Mouse (Mus musculus) MEL (cell line): ENCODE results near the gene Ubxn7. TPM values are rescaled to one million over a fixed set of nuclear protein-coding genes. Genes with fewer than 3 reads are reported as not detected.
A peak's percentile ranks its signal among the peaks of the same experiment; 100 is the strongest.

ENCODE experiments used
- DNase-seq: peaks from one replicate; pipeline ENCODE4 v3.0.0; 2011; ENCODE audit warnings: low read depth, low spot score
- H3K27ac ChIP-seq: 2 replicates; pipeline ENCODE4 v1.5.1; 2012; ENCODE audit warnings: low read depth, mild to moderate bottlenecking, control low read depth, low read length, moderate library complexity; ENCODE audit not compliant: control insufficient read depth
- H3K27me3 ChIP-seq, 2 experiments: fragments of 150-350 bp in 1 of 2; sonication (generic) in 1 of 2; 2 replicates each; pipeline ENCODE4 v1.6.1; 2012; ENCODE audit warnings: low read length in 2 of 2, mild to moderate bottlenecking in 2 of 2, improper control_type of control experiment in 1 of 2, moderate library complexity in 1 of 2; ENCODE audit not compliant: insufficient read depth in 2 of 2, control insufficient read depth in 1 of 2
- H3K36me3 ChIP-seq, 2 experiments: 2 replicates each; pipeline ENCODE4 v1.6.1; 2012 to 2014; ENCODE audit warnings: low read length in 2 of 2, improper control_type of control experiment in 1 of 2, inconsistent platforms in 1 of 2, mild to moderate bottlenecking in 1 of 2; ENCODE audit not compliant: insufficient read depth in 2 of 2, control insufficient read depth in 1 of 2
- H3K4me1 ChIP-seq, 2 experiments: fragments of 150-350 bp in 1 of 2; sonication (generic) in 1 of 2; 2 replicates each; pipeline ENCODE4 v1.6.1; 2012; ENCODE audit warnings: low read length in 2 of 2, improper control_type of control experiment in 1 of 2, mild to moderate bottlenecking in 1 of 2; ENCODE audit not compliant: insufficient read depth in 2 of 2, control insufficient read depth in 1 of 2
- H3K4me3 ChIP-seq, 2 experiments: fragments of 150-350 bp in 1 of 2; sonication (generic) in 1 of 2; 2 replicates each; pipeline ENCODE4 v1.5.1; 2012; ENCODE audit warnings: low read depth in 2 of 2, low read length in 2 of 2, mild to moderate bottlenecking in 2 of 2, moderate library complexity in 2 of 2, control low read depth in 1 of 2, improper control_type of control experiment in 1 of 2; ENCODE audit not compliant: control insufficient read depth in 1 of 2, insufficient read depth in 1 of 2
- H3K79me2 ChIP-seq: 2 replicates; pipeline ENCODE4 v1.6.1; 2012; ENCODE audit warnings: mild to moderate bottlenecking, low read length, moderate library complexity; ENCODE audit not compliant: control insufficient read depth, poor library complexity, insufficient read depth
- H3K9ac ChIP-seq: 2 replicates; pipeline ENCODE4 v1.6.1; 2012; ENCODE audit warnings: low read depth, mild to moderate bottlenecking, control low read depth, low read length, moderate library complexity; ENCODE audit not compliant: control insufficient read depth, poor library complexity, severe bottlenecking
- H3K9me3 ChIP-seq: fragments of 150-350 bp; sonication (generic); replicated peaks from 2 replicates; pipeline ENCODE4 v1.6.1; 2012; ENCODE audit warnings: mild to moderate bottlenecking, low read length, improper control_type of control experiment, moderate library complexity; ENCODE audit not compliant: insufficient read depth
- BHLHE40 ChIP-seq: IDR thresholded peaks from 2 replicates; pipeline ENCODE4 v1.6.1; 2012; ENCODE audit warnings: low read depth, mild to moderate bottlenecking, inconsistent platforms, low read length, improper control_type of control experiment, borderline replicate concordance
- CHD1 ChIP-seq: IDR thresholded peaks from 2 replicates; pipeline ENCODE4 v1.6.1; 2012; ENCODE audit warnings: low read depth, mild to moderate bottlenecking, inconsistent platforms, low read length, improper control_type of control experiment
- E2F4 ChIP-seq: IDR thresholded peaks from 2 replicates; pipeline ENCODE4 v1.6.1; 2011; ENCODE audit warnings: low read depth, low read length, improper control_type of control experiment, borderline replicate concordance
- ELF1 ChIP-seq: IDR thresholded peaks from 2 replicates; pipeline ENCODE4 v1.6.1; 2014; ENCODE audit warnings: low read depth, mild to moderate bottlenecking, inconsistent platforms, low read length, improper control_type of control experiment, moderate library complexity
- GABPA ChIP-seq: IDR thresholded peaks from 2 replicates; pipeline ENCODE4 v1.6.1; 2012; ENCODE audit warnings: low read depth, mild to moderate bottlenecking, inconsistent platforms, low read length, improper control_type of control experiment, moderate library complexity
- GATA1 ChIP-seq: IDR thresholded peaks from 2 replicates; pipeline ENCODE4 v1.6.1; 2011; ENCODE audit warnings: low read depth, low read length, improper control_type of control experiment
- HCFC1 ChIP-seq: IDR thresholded peaks from 2 replicates; pipeline ENCODE4 v1.6.1; 2012; ENCODE audit warnings: low read depth, mild to moderate bottlenecking, inconsistent platforms, low read length, improper control_type of control experiment, moderate library complexity
- JUND ChIP-seq: IDR thresholded peaks from 2 replicates; pipeline ENCODE4 v1.6.1; 2011; ENCODE audit warnings: low read depth, mild to moderate bottlenecking, improper control_type of control experiment, low read length
- KAT2A ChIP-seq: conservative IDR thresholded peaks from 2 replicates; pipeline ENCODE4 v1.6.1; 2012; ENCODE audit warnings: low read depth, low read length, improper control_type of control experiment, inconsistent platforms
- MAZ ChIP-seq: IDR thresholded peaks from 2 replicates; pipeline ENCODE4 v1.6.1; 2012; ENCODE audit warnings: low read depth, mild to moderate bottlenecking, inconsistent platforms, low read length, improper control_type of control experiment
- MYB ChIP-seq: IDR thresholded peaks from 2 replicates; pipeline ENCODE4 v1.6.1; 2011; ENCODE audit warnings: mild to moderate bottlenecking, low read depth, low read length, improper control_type of control experiment
- MYC ChIP-seq: IDR thresholded peaks from 2 replicates; pipeline ENCODE4 v1.6.1; 2011; ENCODE audit warnings: low read depth, mild to moderate bottlenecking, low read length, improper control_type of control experiment, moderate library complexity
- NELFE ChIP-seq: IDR thresholded peaks from 2 replicates; pipeline ENCODE4 v1.6.1; 2011; ENCODE audit warnings: low read depth, low read length, improper control_type of control experiment
- POLR2A ChIP-seq, 2 experiments: IDR thresholded peaks; 2 replicates each; pipeline ENCODE4 v1.6.1; 2011 to 2012; ENCODE audit warnings: low read length in 2 of 2, mild to moderate bottlenecking in 2 of 2, control low read depth in 1 of 2, improper control_type of control experiment in 1 of 2, low read depth in 1 of 2, moderate library complexity in 1 of 2; ENCODE audit not compliant: control insufficient read depth in 1 of 2, insufficient read depth in 1 of 2, poor library complexity in 1 of 2
- POLR2AphosphoS2 ChIP-seq: IDR thresholded peaks from 2 replicates; pipeline ENCODE4 v1.6.1; 2011; ENCODE audit warnings: low read length, improper control_type of control experiment
- POLR2AphosphoS5 ChIP-seq: IDR thresholded peaks from 2 replicates; pipeline ENCODE4 v1.6.1; 2012; ENCODE audit warnings: low read depth, borderline replicate concordance, mild to moderate bottlenecking, inconsistent platforms, low read length, moderate library complexity, mixed read lengths
- RAD21 ChIP-seq: IDR thresholded peaks from 2 replicates; pipeline ENCODE4 v1.6.1; 2011; ENCODE audit warnings: mild to moderate bottlenecking, low read depth, low read length, improper control_type of control experiment
- RCOR1 ChIP-seq: IDR thresholded peaks from 2 replicates; pipeline ENCODE4 v1.6.1; 2012; ENCODE audit warnings: low read depth, mild to moderate bottlenecking, inconsistent platforms, low read length, improper control_type of control experiment
- SIN3A ChIP-seq: IDR thresholded peaks from 2 replicates; pipeline ENCODE4 v1.6.1; 2012; ENCODE audit warnings: low read length, improper control_type of control experiment, inconsistent platforms
- SMC3 ChIP-seq: IDR thresholded peaks from 2 replicates; pipeline ENCODE4 v1.6.1; 2011; ENCODE audit warnings: low read depth, low read length, improper control_type of control experiment
- TBP ChIP-seq: IDR thresholded peaks from 2 replicates; pipeline ENCODE4 v1.8.0; 2011; ENCODE audit warnings: low read depth, low read length, improper control_type of control experiment
- USF1 ChIP-seq: IDR thresholded peaks from 2 replicates; pipeline ENCODE4 v1.6.1; 2014; ENCODE audit warnings: low read depth, mild to moderate bottlenecking, inconsistent platforms, low read length, improper control_type of control experiment, moderate library complexity
- ZC3H11A ChIP-seq: IDR thresholded peaks from 2 replicates; pipeline ENCODE4 v1.6.1; 2012; ENCODE audit warnings: low read depth, mild to moderate bottlenecking, inconsistent platforms, low read length, improper control_type of control experiment
- ZKSCAN1 ChIP-seq: IDR thresholded peaks from 2 replicates; pipeline ENCODE4 v1.6.1; 2012; ENCODE audit warnings: low read depth, mild to moderate bottlenecking, inconsistent platforms, low read length, improper control_type of control experiment, moderate library complexity
- ZMIZ1 ChIP-seq: IDR thresholded peaks from 2 replicates; pipeline ENCODE4 v1.6.1; 2012; ENCODE audit warnings: low read depth, mild to moderate bottlenecking, inconsistent platforms, low read length, improper control_type of control experiment, moderate library complexity
- ZNF384 ChIP-seq: IDR thresholded peaks from 2 replicates; pipeline ENCODE4 v1.6.1; 2012; ENCODE audit warnings: low read depth, mild to moderate bottlenecking, inconsistent platforms, low read length, improper control_type of control experiment
- polyA plus RNA-seq, 2 experiments: library from polyadenylated mRNA; stranded (reverse) in 1 of 2; unstranded in 1 of 2; fragments of >175 nt in 1 of 2; fragments of >200 nt in 1 of 2; gene quantifications; 2 replicates each; pipeline versions ENCODE4 v1.2.1 to v1.2.4; 2012; ENCODE audit warnings: low replicate concordance in 2 of 2, low read depth in 1 of 2; ENCODE audit not compliant: insufficient read length in 2 of 2, insufficient read depth in 1 of 2, missing spikeins in 1 of 2
- total RNA-seq: library from RNA; depleted of rRNA; stranded (reverse); fragments of 300-350 nt; gene quantifications from 2 replicates; pipeline ENCODE4 v1.2.3, GENCODE M21; 2012

Gene Ubxn7
- total and polyA plus RNA-seq, 3 experiments, result 8.1 to 51.2 (median 11.0) TPM

DNA sequence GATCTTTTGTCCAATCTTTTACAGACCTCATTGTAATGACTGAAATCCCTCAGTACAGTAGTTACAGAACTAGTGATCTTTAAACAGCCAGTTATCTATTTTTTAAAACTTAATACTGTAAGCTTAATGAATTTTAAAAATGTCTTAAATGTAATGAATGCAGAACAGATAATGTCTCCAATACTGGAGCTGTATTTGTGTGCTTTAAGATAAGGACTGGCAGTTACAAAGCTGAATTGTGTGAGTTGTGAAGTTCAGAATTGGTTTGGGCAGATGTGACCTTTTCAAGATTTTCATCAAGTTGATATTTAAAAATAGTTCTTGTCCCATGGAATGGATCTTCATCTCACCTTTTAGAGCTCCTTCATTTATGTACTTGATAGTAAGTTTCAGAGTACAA is 57.0 kb downstream of the Ubxn7 start (continued):
- TF ChIP-seq E2F4 (no peak), ZNF384 (no peak), ZC3H11A (no peak), RAD21 (no peak), JUND (no peak), NELFE (no peak), MYB (peak; percentile 70), RCOR1 (peak; percentile 70), ZMIZ1 (no peak), GABPA (no peak), CHD1 (no peak), HCFC1 (no peak), BHLHE40 (no peak), KAT2A (peak; percentile 21; the same call in 1 of the 2 replicates), ELF1 (no peak), POLR2A (IDR thresholded peaks at IDR 0.05; ENCODE audit: control insufficient read depth in 1 of 2, insufficient read depth in 1 of 2, low read depth in 1 of 2, low read length in 2 of 2, poor library complexity in 1 of 2) (no peak), TBP (no peak), POLR2AphosphoS5 (no peak)
- TF ChIP-seq, all 39 proteins: peak for 8

DNA sequence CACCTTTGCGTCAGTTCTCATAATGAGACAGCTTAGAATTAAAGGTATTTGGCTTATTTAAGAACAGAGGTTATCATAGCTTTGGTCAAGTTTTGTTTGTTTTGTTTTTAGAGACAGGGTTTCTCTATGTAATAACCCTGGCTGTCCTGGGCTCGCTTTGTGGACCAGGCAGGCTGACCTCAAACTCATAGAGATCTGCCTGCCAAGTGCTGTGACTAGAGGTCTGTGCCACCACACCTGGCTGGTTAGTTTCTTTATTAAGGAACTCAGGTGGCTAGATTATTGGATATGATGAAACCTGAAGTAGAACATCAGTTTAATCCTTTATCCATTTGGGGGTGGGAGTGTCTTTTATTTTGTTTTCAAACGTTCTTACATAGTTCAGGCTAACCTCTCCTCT is 57.8 kb downstream of the Ubxn7 start:
- peaks cover 7 to 20% of the 10 kb centered on the region in 2 experiments for H3K4me1 ChIP-seq
- H3K79me2 ChIP-seq, result no peaks in the 10 kb centered on the region
- H3K4me3 ChIP-seq, result no peak overlapping the region
- H3K27me3 ChIP-seq, result no peaks in the 10 kb centered on the region
- no peaks in the 10 kb centered on the region for H3K9me3 ChIP-seq
- TF ChIP-seq GATA1, result no peak
- no peak for TF ChIP-seq HCFC1
- TF ChIP-seq SIN3A, result no peak
- TF ChIP-seq ZMIZ1, result no peak
- no peak for TF ChIP-seq KAT2A
- no peak for TF ChIP-seq SMC3
- no peak for TF ChIP-seq GABPA
- no peak for TF ChIP-seq USF1
- TF ChIP-seq POLR2A (IDR thresholded peaks at IDR 0.05; ENCODE audit: control insufficient read depth in 1 of 2, insufficient read depth in 1 of 2, low read depth in 1 of 2, low read length in 2 of 2, poor library complexity in 1 of 2), result no peak
- no peak for TF ChIP-seq RAD21
- no peak for TF ChIP-seq MAZ
- no peak for TF ChIP-seq BHLHE40
- TF ChIP-seq ZKSCAN1, result no peak
- TF ChIP-seq MYB, result no peak
- no peak for TF ChIP-seq E2F4
- no peak for TF ChIP-seq POLR2AphosphoS2
- no peak for TF ChIP-seq MYC
- TF ChIP-seq, all 39 proteins: peak for 0
- Histone ChIP-seq H3K36me3 (peaks cover 6 to 38% of the 10 kb centered on the region in 2 experiments), H3K27ac (no peak overlapping the region), H3K9ac (no peak overlapping the region)
- DNase-seq, result no peak
